Mouse (Mus musculus): ENCODE measurements at regions not wholly inside any gene's neighbourhood (a gene's known extent, or its start where the extent isn't known, plus 50 kb on each side); places are given as distances from the start of the nearest gene placed in this dataset.

- DNase-seq (ENCODE audit: low read depth, low spot score) = no peak
Observed at GRCm38 (mm10) chr10:66857330-66857729, 238.6 kb upstream of the Jmjd1c start.

- no peak for DNase-seq (ENCODE audit: low read depth, low spot score)
Observed at GRCm38 (mm10) chr10:66861421-66861820, 234.5 kb upstream of the Jmjd1c start.

GRCm38 (mm10) chr10:66864161-66864862 is 231.6 kb upstream of the Jmjd1c start:
- DNase-seq (ENCODE audit: low read depth, low spot score) = no peak

- no peak for DNase-seq (ENCODE audit: low read depth, low spot score)
Observed at GRCm38 (mm10) chr10:66865010-66865582, 230.8 kb upstream of the Jmjd1c start.

- DNase-seq (ENCODE audit: low read depth, low spot score) = no peak
Observed at GRCm38 (mm10) chr10:66871133-66871664, 224.7 kb upstream of the Jmjd1c start.

GRCm38 (mm10) chr10:66871673-66872072 is 224.3 kb upstream of the Jmjd1c start:
- DNase-seq (ENCODE audit: low read depth, low spot score) = no peak

GRCm38 (mm10) chr10:66873468-66873867 is 222.5 kb upstream of the Jmjd1c start:
- no peak for DNase-seq (ENCODE audit: low read depth, low spot score)

- no peak for DNase-seq (ENCODE audit: low read depth, low spot score)
Observed at GRCm38 (mm10) chr10:66879071-66879470, 216.9 kb upstream of the Jmjd1c start.

- DNase-seq (ENCODE audit: low read depth, low spot score) = no peak
Observed at GRCm38 (mm10) chr10:66882825-66883224, 213.1 kb upstream of the Jmjd1c start.

- no peak for DNase-seq (ENCODE audit: low read depth, low spot score)
Observed at GRCm38 (mm10) chr10:66885575-66885974, 210.3 kb upstream of the Jmjd1c start.

GRCm38 (mm10) chr10:66889786-66890555 is 206.0 kb upstream of the Jmjd1c start:
- DNase-seq (ENCODE audit: low read depth, low spot score) = no peak

- no peak for DNase-seq (ENCODE audit: low read depth, low spot score)
Observed at GRCm38 (mm10) chr10:66891811-66892210, 204.1 kb upstream of the Jmjd1c start.

- DNase-seq (ENCODE audit: low read depth, low spot score) = no peak
Observed at GRCm38 (mm10) chr10:66893836-66894235, 202.1 kb upstream of the Jmjd1c start.

GRCm38 (mm10) chr10:66896698-66897622 is 199.0 kb upstream of the Jmjd1c start:
- no peak for DNase-seq (ENCODE audit: low read depth, low spot score)

- DNase-seq (ENCODE audit: low read depth, low spot score) = no peak
Observed at GRCm38 (mm10) chr10:66899724-66900123, 196.2 kb upstream of the Jmjd1c start.

GRCm38 (mm10) chr10:66900781-66901180 is 195.1 kb upstream of the Jmjd1c start:
- no peak for DNase-seq (ENCODE audit: low read depth, low spot score)

- DNase-seq (ENCODE audit: low read depth, low spot score) = no peak
Observed at GRCm38 (mm10) chr10:66901873-66902272, 194.1 kb upstream of the Jmjd1c start.

- DNase-seq (ENCODE audit: low read depth, low spot score) = no peak
Observed at GRCm38 (mm10) chr10:66904552-66905367, 191.2 kb upstream of the Jmjd1c start.

- no peak for DNase-seq (ENCODE audit: low read depth, low spot score)
Observed at GRCm38 (mm10) chr10:66907842-66908241, 188.1 kb upstream of the Jmjd1c start.

GRCm38 (mm10) chr10:66909204-66909889 is 186.6 kb upstream of the Jmjd1c start:
- no peak for DNase-seq (ENCODE audit: low read depth, low spot score)

All from c-Kit-negative CD71-positive TER-119-positive erythroid progenitor cells, embryonic 14.5 days (primary cell).